Mouse (Mus musculus) c-Kit-positive CD71-positive TER-119-negative erythroid progenitor cells, embryonic 14.5 days (primary cell): Measurements from ENCODE around the gene Olfr107.

Experiments
- DNase-seq: peaks from one replicate; pipeline ENCODE4 v3.0.0-alpha.2; 2013; ENCODE audit warnings: low read depth

Olfr107 gene

GRCm38 (mm10) chr17:37398926-37399325, at the start of gene Olfr107:
Olfr107 (plus strand) TSS chr17:37399226.
- DNase-seq = no peak

DNA sequence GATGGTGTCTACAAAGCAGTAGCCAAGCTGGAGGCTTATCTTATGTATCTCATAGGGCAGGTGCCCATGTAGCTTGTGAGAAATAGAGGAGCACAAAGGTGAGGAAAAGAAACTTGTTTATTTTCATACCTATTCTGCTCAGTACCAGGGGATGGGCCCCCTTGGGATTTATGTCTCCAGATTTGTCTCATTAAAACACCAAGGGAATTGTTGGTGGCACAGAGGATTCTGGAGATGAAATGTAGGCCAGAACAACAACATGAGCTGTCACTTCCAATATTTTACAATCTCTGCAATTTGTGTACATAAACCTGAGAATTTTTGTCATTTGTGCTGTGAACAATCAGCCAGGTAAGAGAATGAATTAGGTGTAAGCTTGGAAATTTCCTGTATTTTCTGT, 39.7 kb upstream of the Olfr107 start, which contains the start of gene Olfr104-ps:
Gene Olfr104-ps, plus strand, starts transcription at position 301 of the 400 bp plus-strand sequence.
- DNase-seq = no peak

DNA sequence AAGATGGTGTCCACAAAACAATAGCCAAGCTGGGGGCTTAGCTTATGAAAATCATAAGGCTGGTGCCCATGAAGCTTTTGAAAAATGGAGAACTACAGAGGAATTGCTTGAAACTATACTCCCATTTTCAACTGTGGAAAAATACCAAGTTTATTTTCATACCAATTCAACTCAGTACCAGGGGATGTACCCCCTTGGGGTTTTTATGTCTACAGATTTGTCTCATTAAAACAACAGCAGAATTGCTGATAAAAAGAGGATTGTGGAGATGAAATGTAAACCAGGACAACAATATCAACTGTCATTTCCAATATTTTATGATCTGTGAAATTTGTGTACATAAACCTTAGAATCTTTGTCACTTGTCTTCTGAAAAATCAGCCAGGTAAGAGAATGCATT, 20.3 kb upstream of the Olfr107 start, which contains the start of gene Olfr105-ps:
Gene Olfr105-ps, plus strand, starts transcription at position 301 of the 400 bp plus-strand sequence.
- DNase-seq = no peak

DNA sequence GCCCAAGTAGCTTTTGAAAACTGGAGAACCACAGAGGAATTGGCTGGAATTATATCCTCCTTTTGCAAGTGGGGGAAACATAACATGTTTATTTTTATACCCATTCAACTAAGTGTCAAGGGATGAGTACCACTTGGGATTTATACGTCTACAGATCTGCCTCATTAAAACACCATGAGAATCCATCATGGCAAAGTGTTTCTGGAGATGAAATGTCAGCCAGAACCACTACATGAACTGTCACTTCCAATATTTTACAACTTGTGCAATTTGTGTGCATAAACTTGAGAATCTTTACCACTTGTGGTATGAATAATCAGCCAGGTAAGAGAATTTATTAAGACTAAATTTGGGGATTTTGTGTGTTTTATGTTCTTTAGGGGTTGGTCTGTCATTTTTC, 8.9 kb upstream of the Olfr107 start, which contains the start of gene Olfr106-ps:
Gene Olfr106-ps, plus strand, starts transcription at position 301 of the 400 bp plus-strand sequence.
- no peak for DNase-seq

DNA sequence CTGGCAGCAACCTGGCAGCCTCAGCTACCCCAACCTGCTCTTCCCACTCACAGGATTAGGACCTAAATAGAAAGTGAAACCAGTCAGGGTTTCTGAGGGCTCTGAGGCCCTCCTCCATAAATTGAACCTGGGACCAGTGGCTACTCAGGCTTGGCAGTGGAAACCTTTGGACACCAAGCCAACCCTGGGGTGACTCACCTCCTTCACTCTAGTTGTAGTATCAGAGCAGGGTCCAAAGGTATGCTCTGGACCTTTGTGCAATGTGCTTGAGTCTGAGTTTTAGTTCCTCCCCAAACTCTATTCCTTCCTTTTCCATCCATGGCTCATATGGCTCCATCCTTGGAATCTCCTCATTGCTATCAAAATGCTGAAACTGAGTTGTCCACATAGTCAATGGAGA, 14.4 kb downstream of the Olfr107 start:
- DNase-seq = no peak

- DNase-seq = no peak
Observed at GRCm38 (mm10) chr17:37445180-37445579, 46.2 kb downstream of the Olfr107 start, which contains the start of gene Olfr108. Olfr108 (plus strand) TSS chr17:37445480.
